Mouse (Mus musculus) liver, embryonic 14.5 days (tissue): ENCODE data around the gene Smyd3. TPM values are rescaled to one million over a fixed set of nuclear protein-coding genes. Genes with fewer than 3 reads are reported as not detected.

Experiments used
- ATAC-seq: fragments of 200-750 bp; cut with Nextera tagmentation; 2 replicates; pipeline ENCODE4 v1.8.0; 2017; ENCODE audit warnings: moderate number of reproducible peaks, mild to moderate bottlenecking, moderate library complexity; ENCODE audit not compliant: insufficient read depth
- DNase-seq, 3 experiments: peaks; one replicate each; pipeline ENCODE4 v3.0.0-alpha.2; 2012 to 2013; ENCODE audit warnings: low read depth in 3 of 3, low spot score in 3 of 3
- H3K27ac ChIP-seq: fragments of 300-500 bp; sonication (generic); 2 replicates; pipeline ENCODE4 v1.5.1; 2014; ENCODE audit warnings: moderate library complexity, mild to moderate bottlenecking, control low read depth, inconsistent platforms
- H3K27me3 ChIP-seq: fragments of 300-500 bp; sonication (generic); 2 replicates; pipeline ENCODE4 v1.6.1; 2014; ENCODE audit warnings: mild to moderate bottlenecking, low read length, moderate library complexity; ENCODE audit not compliant: control insufficient read depth, insufficient read depth
- H3K36me3 ChIP-seq: fragments of 300-500 bp; sonication (generic); replicated peaks from 2 replicates; pipeline ENCODE4 v1.6.1; 2014; ENCODE audit warnings: low read depth; ENCODE audit not compliant: control insufficient read depth, insufficient read depth
- H3K4me1 ChIP-seq, 2 experiments: fragments of 200-500 bp in 1 of 2; fragments of 300-500 bp in 1 of 2; sonication (generic) in 1 of 2; replicated peaks; 2 replicates each; pipeline ENCODE4 v1.6.1; 2012 to 2014; ENCODE audit warnings: antibody characterized with exemption in 1 of 2, inconsistent platforms in 1 of 2, low read length in 1 of 2; ENCODE audit not compliant: control insufficient read depth in 2 of 2, insufficient read depth in 2 of 2
- H3K4me2 ChIP-seq: fragments of 300-500 bp; sonication (generic); 2 replicates; pipeline ENCODE4 v1.6.1; 2014; ENCODE audit warnings: low read depth, mild to moderate bottlenecking, control low read depth, moderate library complexity
- H3K4me3 ChIP-seq, 2 experiments: fragments of 200-500 bp in 1 of 2; fragments of 300-500 bp in 1 of 2; sonication (generic) in 1 of 2; 2 replicates each; pipeline ENCODE4 v1.5.1; 2012 to 2014; ENCODE audit warnings: low read depth in 2 of 2, low read length in 2 of 2, mild to moderate bottlenecking in 2 of 2, control low read depth in 1 of 2, inconsistent platforms in 1 of 2, moderate library complexity in 1 of 2; ENCODE audit not compliant: insufficient read depth in 1 of 2
- H3K9ac ChIP-seq: fragments of 300-500 bp; sonication (generic); replicated peaks from 2 replicates; pipeline ENCODE4 v1.6.1; 2014; ENCODE audit warnings: mild to moderate bottlenecking, control low read depth, moderate library complexity
- H3K9me3 ChIP-seq: fragments of 300-500 bp; sonication (generic); 2 replicates; pipeline ENCODE4 v1.6.1; 2016; ENCODE audit warnings: low read length, mixed read lengths; ENCODE audit not compliant: control insufficient read depth
- CTCF ChIP-seq: IDR thresholded peaks from 2 replicates; pipeline ENCODE4 v1.5.1; 2016; ENCODE audit warnings: antibody characterized with exemption, low read depth, control low read depth
- EP300 ChIP-seq: IDR thresholded peaks from 2 replicates; pipeline ENCODE4 v1.6.1; 2016; ENCODE audit warnings: antibody characterized with exemption, low read depth
- whole genome bisulfite sequencing: fragments of 180-500 bp; shearing (Covaris S2); extraction: QIAGEN DNeasy Blood & Tissue Kit; methylation state at CpG from one replicate; pipeline ENCODE4 v1.1.7; 2014; ENCODE audit not compliant: insufficient replicate concordance; 5-methylcytosine and 5-hydroxymethylcytosine counted together
- polyA plus RNA-seq, 2 experiments: library from polyadenylated mRNA; depleted of rRNA in 1 of 2; stranded (reverse) in 1 of 2; unstranded in 1 of 2; fragments of >200 nt; fragmentation: Nextera tagmentation in 1 of 2; extraction: Ambion mirVana in 1 of 2; gene quantifications; 2 replicates each; pipeline versions ENCODE4 v1.2.1 to v1.2.3; 2012 to 2014

Smyd3 gene
- polyA plus RNA-seq, 2 experiments: 2.6 to 6.6 TPM

DNA sequence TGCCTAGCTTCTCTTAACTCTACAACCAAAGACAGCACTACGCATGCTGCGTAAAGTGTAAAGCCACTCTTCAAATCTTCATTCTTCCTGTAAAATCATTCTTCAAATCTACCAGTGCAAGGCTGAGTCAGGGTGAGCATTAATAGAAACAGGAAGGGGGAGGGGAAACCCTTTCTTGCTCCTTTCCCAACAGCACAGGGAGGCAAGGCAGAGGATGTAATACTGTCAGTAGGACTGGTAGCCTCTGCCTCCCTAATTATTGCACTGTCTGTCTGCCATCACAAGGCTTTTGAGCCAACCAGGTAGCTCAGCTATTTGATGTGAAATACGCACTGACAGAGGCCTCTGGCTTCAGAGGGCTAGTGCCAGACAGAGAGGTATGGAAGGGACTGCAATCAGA is 507.1 kb downstream of the Smyd3 start:
- no peak for ATAC-seq

GRCm38 (mm10) chr1:179009911-179010310 is 507.9 kb downstream of the Smyd3 start:
- no peaks in the 10 kb centered on the region for H3K36me3 ChIP-seq
- WGBS: 69% methylated on average over 3 of the region's 3 CpGs
- no peaks in the 10 kb centered on the region for H3K27me3 ChIP-seq
- TF ChIP-seq EP300 (no peak), CTCF (no peak)
- H3K9ac ChIP-seq: no peak overlapping the region
- no peak overlapping the region for H3K4me3 ChIP-seq
- no peak overlapping the region for H3K4me2 ChIP-seq
- DNase-seq (no peak), ATAC-seq (no peak)
- H3K9me3 ChIP-seq: no peaks in the 10 kb centered on the region
- no peak overlapping the region for H3K27ac ChIP-seq
- H3K4me1 ChIP-seq: no peaks in the 10 kb centered on the region

More for the DNA sequence above, 507.1 kb downstream of the Smyd3 start:
- peak in 1 of 3 experiments; percentile 2 for DNase-seq
- Histone ChIP-seq H3K36me3 (no peaks in the 10 kb centered on the region), H3K27ac (no peak overlapping the region), H3K4me3 (no peak overlapping the region), H3K4me2 (no peak overlapping the region), H3K9ac (no peak overlapping the region), H3K9me3 (no peaks in the 10 kb centered on the region), H3K4me1 (no peaks in the 10 kb centered on the region), H3K27me3 (no peaks in the 10 kb centered on the region)
- WGBS: 64% methylated on average over 3 of the region's 3 CpGs
- no peak for TF ChIP-seq EP300
- TF ChIP-seq CTCF: no peak

DNA sequence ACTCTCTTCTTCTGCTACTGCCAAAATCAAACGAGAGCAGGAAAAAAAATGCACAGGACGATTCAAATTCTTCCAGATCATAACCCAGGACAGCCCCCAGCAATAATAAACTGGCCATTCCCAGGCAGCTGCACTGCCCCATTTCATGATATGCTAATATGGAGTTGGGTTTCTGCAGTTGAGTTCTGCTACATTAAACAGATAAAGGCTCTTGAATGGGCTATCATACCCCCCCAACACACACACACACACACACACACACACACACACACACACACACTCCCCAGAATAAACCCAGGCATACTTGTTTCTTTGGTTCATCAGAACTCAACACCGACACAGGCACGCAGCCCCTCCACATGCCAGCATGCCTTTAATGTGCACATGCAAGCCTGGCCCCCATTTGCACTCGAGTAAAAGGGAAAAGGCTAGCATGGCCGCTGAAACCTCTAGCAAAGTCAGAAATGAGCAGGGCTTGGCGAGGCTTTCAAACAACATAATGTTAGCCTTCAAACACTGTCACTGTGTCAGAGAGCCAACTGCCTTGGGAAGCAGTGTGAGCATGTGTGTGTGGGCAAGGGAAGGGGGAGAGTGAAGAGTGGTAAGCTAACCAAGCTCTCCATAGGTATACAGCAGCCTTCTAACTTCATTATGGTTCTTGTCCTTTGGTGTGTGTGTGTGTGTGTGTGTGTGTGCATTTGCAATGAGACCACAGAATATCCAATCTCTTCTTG is 513.5 kb downstream of the Smyd3 start:
- no peak overlapping the region for H3K4me3 ChIP-seq
- no peaks in the 10 kb centered on the region for H3K36me3 ChIP-seq
- H3K4me1 ChIP-seq: no peaks in the 10 kb centered on the region
- 62% methylated on average over 7 of the region's 7 CpGs for WGBS
- TF ChIP-seq EP300 (no peak), CTCF (no peak)
- H3K4me2 ChIP-seq: no peak overlapping the region
- H3K9me3 ChIP-seq: no peaks in the 10 kb centered on the region
- no peak overlapping the region for H3K27ac ChIP-seq
- no peaks in the 10 kb centered on the region for H3K27me3 ChIP-seq
- ATAC-seq (no peak), DNase-seq (no peak)
- H3K9ac ChIP-seq: no peak overlapping the region

DNA sequence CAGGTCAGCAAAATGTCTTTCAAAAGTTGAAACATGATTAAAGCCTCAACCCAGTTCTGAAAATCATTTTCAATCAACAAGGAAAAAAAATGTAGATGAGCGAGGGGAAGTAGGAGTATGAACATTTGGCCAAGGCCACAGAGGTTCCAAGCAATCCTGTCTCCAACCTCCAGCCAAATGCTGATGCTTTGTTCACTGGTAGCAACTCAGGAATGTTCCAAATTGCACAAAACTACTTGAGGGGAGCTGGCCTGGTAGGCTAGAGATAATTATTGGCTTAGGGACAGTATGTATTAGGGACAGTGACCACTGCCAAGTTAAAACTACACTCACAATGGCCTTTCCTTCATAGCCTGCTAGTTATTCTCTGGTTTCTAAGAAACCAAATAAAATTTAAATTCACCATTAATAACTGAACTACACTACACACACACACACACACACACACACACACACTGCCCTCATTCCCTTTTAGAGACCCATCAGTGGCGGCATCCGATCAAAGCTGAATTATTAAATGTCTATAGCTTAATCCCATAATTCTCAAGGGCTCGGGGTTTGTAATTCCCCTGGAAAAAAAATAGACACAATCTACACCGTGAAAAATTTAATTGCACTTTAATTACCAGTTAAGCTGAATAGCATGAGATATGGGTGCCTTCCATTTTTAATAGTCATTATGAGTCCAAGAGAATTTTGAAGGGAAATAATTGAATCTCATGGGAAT is 514.3 kb downstream of the Smyd3 start:
- no peak for DNase-seq
- Histone ChIP-seq H3K9me3 (no peaks in the 10 kb centered on the region), H3K27ac (no peak overlapping the region), H3K4me1 (no peaks in the 10 kb centered on the region), H3K4me3 (no peak overlapping the region), H3K27me3 (no peaks in the 10 kb centered on the region), H3K9ac (no peak overlapping the region), H3K4me2 (no peak overlapping the region), H3K36me3 (no peaks in the 10 kb centered on the region)
- ATAC-seq: no peak
- WGBS: 76% methylated on average over 5 of the region's 5 CpGs
- TF ChIP-seq EP300 (no peak), CTCF (no peak)

DNA sequence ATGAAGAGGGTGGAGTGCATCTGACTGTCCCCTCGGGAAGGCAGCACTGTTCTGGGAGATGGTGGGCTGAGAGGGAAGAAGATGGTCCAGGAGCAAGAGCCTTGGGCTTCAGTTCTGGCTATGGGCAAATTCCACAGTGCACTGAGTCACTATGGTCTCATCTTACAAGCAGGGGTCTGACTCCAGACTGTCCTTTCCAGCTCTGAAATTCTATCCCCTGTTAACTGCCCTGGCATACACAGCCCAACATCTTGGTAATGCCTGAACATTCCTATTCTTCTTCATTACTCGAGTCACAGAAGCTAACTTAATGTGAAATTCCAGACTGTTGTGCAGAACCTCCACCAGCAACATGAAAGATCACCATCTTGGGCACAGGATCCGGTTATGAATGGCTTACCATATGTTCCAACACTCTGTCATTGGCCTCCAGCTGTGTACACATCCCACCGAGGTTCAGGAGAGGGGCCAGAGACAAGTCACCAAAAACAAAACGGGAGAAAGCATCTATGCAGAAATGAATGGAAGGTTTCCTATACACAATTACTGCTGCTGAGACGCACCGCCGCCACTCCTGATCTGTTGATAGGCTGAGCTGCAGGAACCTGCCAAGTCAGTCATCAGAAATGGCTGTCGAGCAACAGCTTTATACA is 517.8 kb downstream of the Smyd3 start:
- no peak for ATAC-seq
- no peak overlapping the region for H3K9ac ChIP-seq
- H3K4me1 ChIP-seq: no peaks in the 10 kb centered on the region
- no peaks in the 10 kb centered on the region for H3K9me3 ChIP-seq
- H3K27ac ChIP-seq: no peak overlapping the region
- DNase-seq: no peak
- no peak for TF ChIP-seq CTCF
- TF ChIP-seq EP300: no peak
- no peak overlapping the region for H3K4me2 ChIP-seq
- no peaks in the 10 kb centered on the region for H3K27me3 ChIP-seq
- H3K36me3 ChIP-seq: no peaks in the 10 kb centered on the region
- no peak overlapping the region for H3K4me3 ChIP-seq
- WGBS: 64% methylated on average over 9 of the region's 9 CpGs
